Comparison of ENCODE assay signal across 19 mouse cellular contexts in the genomic region with DNA sequence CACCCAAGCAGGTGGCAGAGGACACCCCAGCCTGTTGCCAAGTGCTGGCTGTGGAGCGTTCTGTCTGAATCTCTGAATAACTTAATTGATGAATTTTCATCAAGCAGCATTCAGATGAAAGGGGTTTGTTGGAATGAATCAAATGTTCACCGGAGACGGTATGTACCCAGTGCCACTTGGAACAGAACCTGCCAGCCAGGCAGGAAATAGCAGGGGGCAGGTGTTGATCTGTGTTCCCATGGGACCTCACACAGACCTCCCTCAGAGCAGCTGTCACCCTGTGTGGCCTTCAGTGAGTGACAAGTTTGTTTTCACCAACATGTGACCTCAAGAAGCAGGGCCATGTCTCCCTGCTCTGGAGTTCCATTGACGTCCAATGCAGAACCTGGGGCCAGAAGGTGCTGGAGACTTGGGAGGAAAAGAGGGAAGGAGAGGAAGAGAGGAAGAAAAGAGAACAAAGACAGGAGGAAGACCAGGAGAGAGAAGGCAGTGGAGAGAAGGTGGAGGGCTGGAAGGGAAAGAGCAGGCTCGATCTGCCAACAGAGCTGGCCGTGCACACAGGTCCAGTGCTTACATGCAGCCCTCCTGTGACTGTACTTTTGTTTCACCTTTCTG. TPM values are rescaled to one million over a fixed set of nuclear protein-coding genes. Genes with fewer than 3 reads are reported as not detected.
DNase-seq lines count a peak whose midpoint lies in the region; ATAC-seq and TF ChIP-seq lines count a peak whose summit lies in the region.
"Had no signal": no experiment of that assay in that cellular context is flagged by ENCODE, and none has a peak within 500 bp of the region (broad histone marks: within the 10 kb centered on the region; RNA-seq: fewer than 3 reads in every experiment).

No protein-coding gene starts in this region.

- H3K36me3 ChIP-seq in limb, embryonic 10.5 days, result no peaks in the 10 kb centered on the region
- no peaks in the 10 kb centered on the region for H3K36me3 ChIP-seq in stomach, postnatal 0 days (ENCODE audit: control insufficient read depth, insufficient read depth, low read length)
- H3K36me3 ChIP-seq: hindbrain, embryonic 13.5 days; limb, embryonic 12.5 days had no signal

- H3K9me3 ChIP-seq in limb, embryonic 10.5 days (replicated peaks), result no peaks in the 10 kb centered on the region
- H3K9me3 ChIP-seq in stomach, postnatal 0 days (ENCODE audit: control insufficient read depth, low read length), result no peaks in the 10 kb centered on the region

- no peak overlapping the region for H3K9ac ChIP-seq in stomach, postnatal 0 days (ENCODE audit: low read length)
- H3K9ac ChIP-seq: hindbrain, embryonic 13.5 days; limb, embryonic 12.5 days had no signal

- TF ChIP-seq CTCF in stomach, postnatal 0 days (IDR thresholded peaks at IDR 0.05; ENCODE audit: low read depth), result no peak

- TF ChIP-seq EP300 in stomach, postnatal 0 days (optimal IDR thresholded peaks at IDR 0.05), result no peak

- no peak overlapping the region for H3K4me3 ChIP-seq in limb, embryonic 10.5 days
- no peak overlapping the region for H3K4me3 ChIP-seq in stomach, postnatal 0 days (ENCODE audit: low read depth, low read length)
- H3K4me3 ChIP-seq: hindbrain, embryonic 13.5 days; limb, embryonic 12.5 days; megakaryocyte, embryonic 14.5 days had no signal

- no peaks in the 10 kb centered on the region for H3K4me1 ChIP-seq in limb, embryonic 10.5 days
- no peaks in the 10 kb centered on the region for H3K4me1 ChIP-seq in stomach, postnatal 0 days (replicated peaks; ENCODE audit: control insufficient read depth, insufficient read depth)
- H3K4me1 ChIP-seq: hindbrain, embryonic 13.5 days; limb, embryonic 12.5 days had no signal

- no peak for ATAC-seq in stomach, postnatal 0 days (ENCODE audit: low FRiP score, low TSS enrichment)
- ATAC-seq in erythroblast, adult 5-6 weeks (replicated peaks; ENCODE audit: low FRiP score, poor library complexity, severe bottlenecking), result no peak

- H3K27ac ChIP-seq in limb, embryonic 10.5 days, result no peak overlapping the region
- no peak overlapping the region for H3K27ac ChIP-seq in stomach, postnatal 0 days (replicated peaks)
- H3K27ac ChIP-seq: hindbrain, embryonic 13.5 days; limb, embryonic 12.5 days had no signal

- H3K4me2 ChIP-seq in stomach, postnatal 0 days (replicated peaks; ENCODE audit: low read depth), result no peak overlapping the region
- H3K4me2 ChIP-seq: hindbrain, embryonic 13.5 days; limb, embryonic 12.5 days had no signal

- 89% methylated on average over 6 of the region's 6 CpGs for WGBS in limb, embryonic 10.5 days
- 66% methylated on average over 6 of the region's 6 CpGs for WGBS in stomach, postnatal 0 days

- no peaks in the 10 kb centered on the region for H3K27me3 ChIP-seq in limb, embryonic 10.5 days (ENCODE audit: low read depth, poor library complexity, severe bottlenecking)
- no peaks in the 10 kb centered on the region for H3K27me3 ChIP-seq in stomach, postnatal 0 days (ENCODE audit: control insufficient read depth, insufficient read depth, low read length)
- H3K27me3 ChIP-seq: CH12.LX; hindbrain, embryonic 13.5 days; limb, embryonic 12.5 days had no signal

- DNase-seq in layer of hippocampus, adult 9-11 months, result peak; percentile 19
- DNase-seq in layer of hippocampus, adult 11-12 months (ENCODE audit: low spot score), result no peak
- peak; percentile 46 for DNase-seq in retina, postnatal 1 day
- DNase-seq in retina, embryonic 14.5 days (ENCODE audit: low spot score), result no peak
- peak; percentile 25 for DNase-seq in limb, embryonic 10.5 days (ENCODE audit: low spot score)
- peak; percentile 9 for DNase-seq in stomach, postnatal 0 days (ENCODE audit: low spot score)
- DNase-seq: adrenal gland, postnatal 25 days; cerebellum, postnatal 25 days; kidney, adult 2 months; kidney, postnatal 36 days; thymus, postnatal 14 days had no signal

RNA-seq across cellular contexts. Expression of a gene that starts 57.3 kb away (rescaled TPM):
- not detected in 2 replicates for polyA plus RNA-seq in limb, embryonic 10.5 days (2016; fragmentation: Nextera tagmentation; extraction: Ambion mirVana)
- not detected in 2 replicates for polyA plus RNA-seq in stomach, postnatal 0 days (2015; fragmentation: Nextera tagmentation; extraction: Ambion mirVana)
- not detected in 2 replicates for total RNA-seq in erythroblast, adult 5-6 weeks (2015; ENCODE audit: low replicate concordance)
- not detected in 2 replicates for total RNA-seq in erythroblast, adult 5-6 weeks (2017; ENCODE audit: low replicate concordance)
- total RNA-seq: adrenal gland, postnatal 25 days; CH12.LX had no signal
- polyA plus RNA-seq: heart, embryonic 14.5 days; hindbrain, embryonic 13.5 days; kidney, adult 2 months; limb, embryonic 12.5 days; neural tube, embryonic 14.5 days; stomach, embryonic 16.5 days had no signal

Comparison
In these comparisons a context has a peak if more than half of its experiments do, and no peak if none do; other contexts are left out.
1. DNase-seq: peak in layer of hippocampus, adult 9-11 months (single experiment), retina, postnatal 1 day (single experiment), limb, embryonic 10.5 days (single experiment) and stomach, postnatal 0 days (single experiment); none in layer of hippocampus, adult 11-12 months (single experiment) and retina, embryonic 14.5 days (single experiment).